Mouse (Mus musculus) CD4-positive, CD25-positive, alpha-beta regulatory T cell (primary cell): ENCODE results near the gene Hnrnph1. TPM values are rescaled to one million over a fixed set of nuclear protein-coding genes. Genes with fewer than 3 reads are reported as not detected.

Experiments used
- polyA plus RNA-seq: library from polyadenylated mRNA; unstranded; fragments of 100-300 nt; shearing (Covaris generic); gene quantifications from one replicate; pipeline ENCODE4 v1.2.1, GENCODE M21; 2017

Hnrnph1 gene
- 234 TPM for polyA plus RNA-seq

DNA sequence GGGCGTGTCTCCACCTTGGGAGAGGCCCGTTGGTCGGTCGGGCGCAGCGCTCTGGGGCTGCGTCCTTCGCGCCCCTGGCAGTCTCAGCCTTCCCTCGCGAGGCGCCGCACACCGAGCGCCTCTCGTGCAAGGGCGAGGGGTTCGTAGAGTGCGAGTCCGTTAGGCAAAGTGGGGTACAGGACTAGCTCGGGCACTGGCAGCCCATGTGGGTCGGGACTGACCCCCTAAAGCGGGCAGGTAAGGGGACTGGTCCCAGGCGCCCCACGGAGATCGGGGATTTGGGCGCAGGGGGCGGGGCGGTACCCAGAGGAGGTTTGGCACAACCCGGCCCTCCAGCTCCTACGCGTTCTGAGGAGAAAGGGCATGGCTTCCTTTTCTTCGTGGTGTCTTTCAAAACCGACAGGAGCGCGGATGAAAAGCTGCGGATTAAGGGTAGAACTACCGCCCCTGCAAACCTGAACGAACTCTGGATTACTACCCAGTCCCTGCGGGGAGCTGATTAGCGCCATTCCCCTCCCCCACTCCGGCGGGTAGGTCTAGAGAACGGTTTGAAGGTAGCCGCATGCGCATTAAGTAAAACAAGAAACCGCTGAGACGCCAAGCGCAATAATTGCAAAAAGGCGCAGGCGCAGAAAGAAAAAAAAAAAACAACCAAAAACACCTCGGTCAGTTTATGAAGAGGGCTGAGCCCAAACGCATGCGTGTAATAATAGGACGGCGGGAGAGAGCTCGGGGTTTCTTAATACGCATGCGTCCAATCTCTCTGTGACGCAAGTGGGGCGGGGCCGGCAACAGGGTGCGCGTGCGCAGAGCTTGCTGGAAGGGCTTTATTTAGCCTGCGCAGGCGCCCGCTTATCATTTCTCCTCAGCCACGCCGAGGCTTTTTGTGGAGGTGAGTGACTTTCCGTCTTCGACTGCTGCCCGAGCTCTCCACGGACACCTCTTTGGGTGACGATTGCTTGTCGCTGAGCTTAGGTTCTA lies at the start of gene Hnrnph1:
Gene Hnrnph1, plus strand, starts transcription at position 80 of the 981 bp plus-strand sequence.

DNA sequence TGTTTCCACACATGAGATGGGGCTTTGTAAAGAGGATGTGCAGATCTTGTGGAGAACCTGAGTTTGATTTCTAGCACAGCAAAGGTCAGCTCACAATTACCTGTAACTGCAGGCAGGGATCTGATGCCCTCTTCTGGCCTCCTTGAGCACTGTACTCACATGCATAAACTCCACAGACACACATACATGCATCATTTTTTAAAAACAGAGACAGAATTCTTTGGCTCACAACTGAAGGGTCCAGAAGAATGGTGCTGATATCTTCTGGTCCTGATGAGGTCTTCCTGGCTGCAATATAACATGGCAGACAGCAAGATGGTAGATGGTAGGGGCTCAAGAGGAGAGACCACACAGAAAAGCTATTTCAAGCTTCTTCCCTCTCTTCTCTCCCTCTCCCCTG lies 22.6 kb upstream of the Hnrnph1 start, which contains the start of gene Cby3:
Gene Cby3, plus strand, starts transcription at position 301 of the 400 bp plus-strand sequence.

DNA sequence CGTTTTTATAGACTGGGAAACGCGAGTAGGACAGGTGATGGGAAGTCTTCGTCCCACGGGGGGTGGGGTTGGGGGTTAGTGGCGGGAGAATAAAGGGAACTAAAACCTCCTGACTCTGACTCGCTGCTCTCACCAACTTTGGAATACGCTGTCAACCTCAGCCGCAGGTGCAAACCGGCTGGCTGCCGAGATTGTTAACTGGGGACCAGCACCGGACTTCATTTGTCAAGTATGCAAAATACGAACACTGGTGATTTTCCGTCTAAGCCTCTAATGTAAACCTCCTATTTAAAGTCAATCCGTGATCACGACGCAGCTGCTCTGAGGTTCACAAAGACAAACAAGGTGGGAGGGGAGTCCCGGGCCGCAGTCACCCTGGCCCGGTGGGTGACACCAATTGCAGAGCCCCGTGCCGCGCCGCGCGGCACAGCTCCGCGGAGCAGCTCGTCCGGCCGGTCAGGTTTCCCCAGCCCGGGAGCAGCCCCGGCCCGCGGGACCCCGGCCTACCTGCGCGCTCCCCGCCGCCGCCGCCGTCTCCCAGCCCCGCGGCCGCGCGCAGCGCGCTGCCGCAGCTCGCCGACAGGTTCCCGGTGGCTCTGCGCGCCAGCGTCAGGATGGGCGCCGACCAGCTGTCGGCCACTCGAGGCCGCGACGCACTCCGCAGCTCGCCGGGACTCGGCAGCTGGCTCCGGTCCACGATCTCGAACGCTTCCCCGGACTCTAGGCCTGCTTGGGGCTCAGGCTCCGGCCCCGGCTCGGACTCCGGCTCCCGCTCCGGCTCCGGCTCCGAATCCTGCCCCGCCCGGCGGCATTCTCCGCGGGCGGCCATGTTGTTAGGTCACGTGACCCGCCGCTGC lies 53.7 kb downstream of the Hnrnph1 start, which contains the start of gene Rufy1:
Gene Rufy1, minus strand, starts transcription at position 849 of the 857 bp plus-strand sequence.

Other genes with a start within 250 kb of the Hnrnph1 start
- gene Tbc1d9b, start 245.6 kb upstream of the Hnrnph1 start, polyA plus RNA-seq: 67.1 TPM
- gene Mrnip, start 202.5 kb upstream of the Hnrnph1 start, polyA plus RNA-seq: 4.7 TPM
- 391 TPM for gene Sqstm1, start 166.2 kb upstream of the Hnrnph1 start, polyA plus RNA-seq
- gene Mgat4b, start 166.1 kb upstream of the Hnrnph1 start, polyA plus RNA-seq: 17.3 TPM
- gene Ltc4s, start 138.4 kb upstream of the Hnrnph1 start, polyA plus RNA-seq: 0.93 TPM
- gene Maml1, start 84.7 kb upstream of the Hnrnph1 start, polyA plus RNA-seq: 4.7 TPM
- gene Canx, start 51.3 kb upstream of the Hnrnph1 start, polyA plus RNA-seq: 188 TPM
- not detected for gene Cby3, start 22.5 kb upstream of the Hnrnph1 start, polyA plus RNA-seq
- gene Rufy1, start 54.1 kb downstream of the Hnrnph1 start, polyA plus RNA-seq: 34.0 TPM
- 0.11 TPM for gene Adamts2, start 225.1 kb downstream of the Hnrnph1 start, polyA plus RNA-seq